Mouse (Mus musculus) spleen, adult 2 months (tissue): ENCODE measurements around the gene Msmo1. TPM values are rescaled to one million over a fixed set of nuclear protein-coding genes. Genes with fewer than 3 reads are reported as not detected.

Experiments used
- DNase-seq, 2 experiments: peaks; one replicate each; pipeline versions ENCODE4 v3.0.0 to v3.0.0-alpha.2; 2012 to 2021; ENCODE audit warnings: low spot score in 2 of 2, low read depth in 1 of 2
- H3K27ac ChIP-seq: fragments of 200-500 bp; 2 replicates; pipeline ENCODE4 v1.5.1; 2012; ENCODE audit warnings: low read length, inconsistent platforms; ENCODE audit not compliant: insufficient read depth
- H3K27me3 ChIP-seq: fragments of 200-500 bp; 2 replicates; pipeline ENCODE4 v1.6.1; 2012; ENCODE audit warnings: mild to moderate bottlenecking, moderate library complexity, low read length, inconsistent platforms; ENCODE audit not compliant: control insufficient read depth, insufficient read depth
- H3K36me3 ChIP-seq: fragments of 200-500 bp; 2 replicates; pipeline ENCODE4 v1.6.1; 2012; ENCODE audit warnings: mild to moderate bottlenecking, low read length, inconsistent platforms; ENCODE audit not compliant: control insufficient read depth, insufficient read depth
- H3K4me1 ChIP-seq: fragments of 200-500 bp; 2 replicates; pipeline ENCODE4 v1.6.1; 2011; ENCODE audit warnings: inconsistent platforms; ENCODE audit not compliant: control insufficient read depth, insufficient read depth, insufficient read length
- H3K4me3 ChIP-seq: fragments of 200-500 bp; 2 replicates; pipeline ENCODE4 v1.5.1; 2011; ENCODE audit warnings: mild to moderate bottlenecking, inconsistent platforms; ENCODE audit not compliant: insufficient read depth, insufficient read length; ENCODE audit errors: extremely low read depth
- CTCF ChIP-seq: fragments of 200-500 bp; IDR thresholded peaks from 2 replicates; pipeline ENCODE4 v1.5.1; 2011; ENCODE audit warnings: mild to moderate bottlenecking, inconsistent platforms; ENCODE audit not compliant: insufficient read depth, insufficient read length, insufficient replicate concordance; ENCODE audit errors: extremely low read depth
- POLR2A ChIP-seq: fragments of 200-500 bp; IDR thresholded peaks from 2 replicates; pipeline ENCODE4 v1.6.1; 2011; ENCODE audit warnings: low read depth, low read length, inconsistent platforms
- whole genome bisulfite sequencing: fragments of 180-500 bp; shearing (Covaris S2); methylation state at CpG from one replicate; pipeline ENCODE4 v1.1.7; 2018; 5-methylcytosine and 5-hydroxymethylcytosine counted together
- polyA plus RNA-seq: library from polyadenylated mRNA; depleted of rRNA; stranded (reverse); fragments of >200 nt; gene quantifications from 2 replicates; pipeline ENCODE4 v1.2.3, GENCODE M21; 2012

Msmo1 gene
- polyA plus RNA-seq, 1 experiment, result 4.4 TPM

- peaks cover 3% of the 10 kb centered on the region for H3K4me1 ChIP-seq
- 87% methylated on average over 6 of the region's 6 CpGs for WGBS
- peaks cover 6% of the 10 kb centered on the region for H3K27me3 ChIP-seq
- H3K4me3 ChIP-seq, result no peak overlapping the region
- DNase-seq, result no peak
- no peaks in the 10 kb centered on the region for H3K36me3 ChIP-seq
- no peak overlapping the region for H3K27ac ChIP-seq
- TF ChIP-seq POLR2A (no peak), CTCF (no peak)
Observed at GRCm38 (mm10) chr8:64690845-64691244, 42.7 kb downstream of the Msmo1 start.

GRCm38 (mm10) chr8:64690306-64690705 lies 43.3 kb downstream of the Msmo1 start:
- 89% methylated on average over 6 of the region's 6 CpGs for WGBS
- Histone ChIP-seq H3K4me1 (peaks cover 3% of the 10 kb centered on the region), H3K27me3 (peaks cover 6% of the 10 kb centered on the region), H3K27ac (no peak overlapping the region), H3K4me3 (no peak overlapping the region), H3K36me3 (no peaks in the 10 kb centered on the region)
- TF ChIP-seq POLR2A (no peak), CTCF (no peak)
- DNase-seq, result no peak

- Histone ChIP-seq H3K27ac (no peak overlapping the region), H3K36me3 (no peaks in the 10 kb centered on the region), H3K27me3 (peaks cover 6% of the 10 kb centered on the region), H3K4me1 (peaks cover 3% of the 10 kb centered on the region), H3K4me3 (no peak overlapping the region)
- no peak for DNase-seq
- TF ChIP-seq POLR2A (no peak), CTCF (no peak)
- 91% methylated on average over 4 of the region's 4 CpGs for WGBS
Observed at GRCm38 (mm10) chr8:64688741-64689140, 44.9 kb downstream of the Msmo1 start.

- WGBS, result 80% methylated on average over 3 of the region's 3 CpGs
- H3K27me3 ChIP-seq, result peaks cover 6% of the 10 kb centered on the region
- no peaks in the 10 kb centered on the region for H3K36me3 ChIP-seq
- peaks cover 3% of the 10 kb centered on the region for H3K4me1 ChIP-seq
- no peak overlapping the region for H3K27ac ChIP-seq
- no peak for DNase-seq
- no peak overlapping the region for H3K4me3 ChIP-seq
- TF ChIP-seq CTCF (no peak), POLR2A (no peak)
Observed at GRCm38 (mm10) chr8:64688161-64688560, 45.4 kb downstream of the Msmo1 start.

- H3K36me3 ChIP-seq, result no peaks in the 10 kb centered on the region
- H3K4me1 ChIP-seq, result no peaks in the 10 kb centered on the region
- 90% methylated on average over 3 of the region's 3 CpGs for WGBS
- no peak overlapping the region for H3K4me3 ChIP-seq
- H3K27ac ChIP-seq, result no peak overlapping the region
- TF ChIP-seq POLR2A (no peak), CTCF (no peak)
- DNase-seq, result no peak
- no peaks in the 10 kb centered on the region for H3K27me3 ChIP-seq
Observed at GRCm38 (mm10) chr8:64682501-64682900, 51.1 kb downstream of the Msmo1 start.

GRCm38 (mm10) chr8:64676381-64676780 lies 57.2 kb downstream of the Msmo1 start:
- Histone ChIP-seq H3K36me3 (no peaks in the 10 kb centered on the region), H3K27ac (no peak overlapping the region), H3K4me1 (no peaks in the 10 kb centered on the region), H3K4me3 (no peak overlapping the region), H3K27me3 (no peaks in the 10 kb centered on the region)
- WGBS, result 77% methylated on average over 2 of the region's 2 CpGs
- TF ChIP-seq CTCF (no peak), POLR2A (no peak)
- DNase-seq, result no peak

- 80% methylated on average over 8 of the region's 8 CpGs for WGBS
- no peak for DNase-seq
- no peaks in the 10 kb centered on the region for H3K4me1 ChIP-seq
- no peak overlapping the region for H3K4me3 ChIP-seq
- H3K27me3 ChIP-seq, result no peaks in the 10 kb centered on the region
- TF ChIP-seq CTCF (no peak), POLR2A (no peak)
- no peaks in the 10 kb centered on the region for H3K36me3 ChIP-seq
- no peak overlapping the region for H3K27ac ChIP-seq
Observed at GRCm38 (mm10) chr8:64674951-64675585, 58.5 kb downstream of the Msmo1 start.
